Mouse (Mus musculus) adrenal gland (tissue): Measurements from ENCODE around the gene Olfr639.
"Not testable (repeated sequence)": the region's sequence is repeated elsewhere in the genome, so short reads cannot be mapped to it uniquely, and the experiment has no call there.

Experiments
- intact Hi-C: fragments of 180-260 bp; cut with DNase I; formaldehyde crosslinking; loops from one replicate; pipeline ENCODE4 v1.15.1; 2025
- long read RNA-seq, 2 experiments: library from polyadenylated mRNA; unstranded; transcript quantifications; one replicate each; pipeline ENCODE4 v2.0.0; 2020; ENCODE audit warnings: borderline replicate concordance in 1 of 2; ENCODE audit not compliant: insufficient replicate concordance in 1 of 2

The Olfr639 gene
- long read RNA-seq, experiment 1 = 0 reads
- long read RNA-seq, experiment 2 = 0 reads

- intact Hi-C loops = no loop called here
Measured at GRCm38 (mm10) chr7:104017203-104017602, at the start of gene Olfr639. Gene Olfr639 (minus strand): TSS chr7:104017303.

- intact Hi-C loops = no loop called here
Measured at GRCm38 (mm10) chr7:104061345-104061744, 44.2 kb upstream of the Olfr639 start, which contains the start of gene 4930516K23Rik. Gene 4930516K23Rik (minus strand): TSS chr7:104061445.

GRCm38 (mm10) chr7:104059215-104059614, 42.1 kb upstream of the Olfr639 start:
- intact Hi-C loops = no loop called here

- intact Hi-C loops = no loop called here
Measured at GRCm38 (mm10) chr7:104052566-104052965, 35.5 kb upstream of the Olfr639 start, which contains the start of gene Olfr642. Gene Olfr642 (minus strand): TSS chr7:104052666.

- intact Hi-C loops = no loop called here
Measured at GRCm38 (mm10) chr7:104050745-104051144, 33.6 kb upstream of the Olfr639 start.

GRCm38 (mm10) chr7:104035145-104035544, 18.0 kb upstream of the Olfr639 start, which contains the start of gene Olfr641:
Gene Olfr641 (plus strand): TSS chr7:104035445.
- intact Hi-C loops = no loop called here

GRCm38 (mm10) chr7:104026978-104027377, 9.9 kb upstream of the Olfr639 start:
- intact Hi-C loops = no loop called here

GRCm38 (mm10) chr7:104025473-104025872, 8.4 kb upstream of the Olfr639 start, which contains the start of gene Olfr640:
Gene Olfr640 (minus strand): TSS chr7:104025573.
- intact Hi-C loops = no loop called here

GRCm38 (mm10) chr7:104021651-104022050, 4.5 kb upstream of the Olfr639 start:
- intact Hi-C loops = no loop called here

- intact Hi-C loops = no loop called here
Measured at GRCm38 (mm10) chr7:104018953-104019352, 1.9 kb upstream of the Olfr639 start.

- intact Hi-C loops = no loop called here
Measured at GRCm38 (mm10) chr7:103999124-103999523, 18.0 kb downstream of the Olfr639 start.

GRCm38 (mm10) chr7:103998446-103998845, 18.7 kb downstream of the Olfr639 start, which contains the start of gene Olfr638:
Gene Olfr638 (plus strand): TSS chr7:103998746.
- intact Hi-C loops = no loop called here

GRCm38 (mm10) chr7:103971782-103972181, 45.3 kb downstream of the Olfr639 start:
- intact Hi-C loops = no loop called here

- intact Hi-C loops = no loop called here
Measured at GRCm38 (mm10) chr7:103970852-103971251, 46.3 kb downstream of the Olfr639 start, which contains the start of gene Olfr635. Gene Olfr635 (plus strand): TSS chr7:103971152.

- intact Hi-C loops = not testable (repeated sequence)
Measured at GRCm38 (mm10) chr7:103966873-103967272, 50.2 kb downstream of the Olfr639 start.
